ENCODE assay signal across 9 mouse cellular contexts in genomic region chr9:21758576-21759529, GRCm38 (mm10). TPM values are rescaled to one million over a fixed set of nuclear protein-coding genes. Genes with fewer than 3 reads are reported as not detected.
DNase-seq lines count a peak whose midpoint lies in the region; ATAC-seq and TF ChIP-seq lines count a peak whose summit lies in the region.
"Had no signal": no experiment of that assay in that cellular context is flagged by ENCODE, and none has a peak within 500 bp of the region (broad histone marks: within the 10 kb centered on the region; RNA-seq: fewer than 3 reads in every experiment).

No protein-coding gene starts in this region.

- no peaks in the 10 kb centered on the region for H3K9me3 ChIP-seq in heart, embryonic 12.5 days (replicated peaks)
- no peaks in the 10 kb centered on the region for H3K9me3 ChIP-seq in G1E (replicated peaks)
- no peaks in the 10 kb centered on the region for H3K9me3 ChIP-seq in hindbrain, embryonic 10.5 days

- peak overlapping the region; percentile 89 for H3K4me3 ChIP-seq in heart, embryonic 12.5 days
- H3K4me3 ChIP-seq in G1E (ENCODE audit: low read depth, low read length), result peak overlapping the region; percentile 89
- H3K4me3 ChIP-seq in hindbrain, embryonic 10.5 days, result peak overlapping the region; percentile 92
- peak overlapping the region; percentile 59 for H3K4me3 ChIP-seq in macrophage (ENCODE audit: inconsistent target)

- H3K36me3 ChIP-seq in heart, embryonic 12.5 days, result peaks cover 22% of the 10 kb centered on the region
- H3K36me3 ChIP-seq in G1E (replicated peaks) (peaks cover 53% of the 10 kb centered on the region), macrophage (ENCODE audit: inconsistent target) (no peaks in the 10 kb centered on the region)
- peaks cover 42% of the 10 kb centered on the region for H3K36me3 ChIP-seq in hindbrain, embryonic 10.5 days

- no peak for DNase-seq in heart, adult 8-10 months (ENCODE audit: low spot score)
- DNase-seq in G1E (ENCODE audit: low spot score), result no peak
- DNase-seq in hindbrain, embryonic 10.5 days (ENCODE audit: low spot score), result no peak
- no peak for DNase-seq in urinary bladder, adult 18-20 months (ENCODE audit: low spot score in 2 of 2)
- DNase-seq in urinary bladder, adult 2 months (ENCODE audit: low spot score), result no peak
- DNase-seq: lung, postnatal 14 days had no signal

- H3K9ac ChIP-seq in heart, embryonic 12.5 days, result peak overlapping the region; percentile 78

- no peak for TF ChIP-seq CTCF in G1E (IDR thresholded peaks at IDR 0.05; ENCODE audit: low read depth, low read length)

- H3K4me1 ChIP-seq in heart, embryonic 12.5 days (replicated peaks), result peaks cover 45% of the 10 kb centered on the region
- H3K4me1 ChIP-seq in G1E (ENCODE audit: insufficient read depth, low read depth, low read length), result peaks cover 52% of the 10 kb centered on the region
- H3K4me1 ChIP-seq in hindbrain, embryonic 10.5 days (replicated peaks), result peaks cover 15% of the 10 kb centered on the region

- no peaks in the 10 kb centered on the region for H3K79me2 ChIP-seq in macrophage (ENCODE audit: inconsistent target)

- H3K27ac ChIP-seq in heart, embryonic 12.5 days (ENCODE audit: poor library complexity, severe bottlenecking), result no peak overlapping the region
- H3K27ac ChIP-seq in hindbrain, embryonic 10.5 days, result peak overlapping the region; percentile 95
- no peak overlapping the region for H3K27ac ChIP-seq in macrophage

- no peaks in the 10 kb centered on the region for H3K27me3 ChIP-seq in heart, embryonic 12.5 days (replicated peaks)
- no peaks in the 10 kb centered on the region for H3K27me3 ChIP-seq in G1E (ENCODE audit: insufficient read depth, low read length)
- no peaks in the 10 kb centered on the region for H3K27me3 ChIP-seq in hindbrain, embryonic 10.5 days (ENCODE audit: insufficient read depth, poor library complexity, severe bottlenecking)

- 59% methylated on average over 14 of the region's 14 CpGs for WGBS in heart, embryonic 12.5 days
- WGBS in hindbrain, embryonic 10.5 days, result 62% methylated on average over 14 of the region's 14 CpGs
- 85% methylated on average over 14 of the region's 14 CpGs for WGBS in macrophage (ENCODE audit: missing documents)

- no peak for ATAC-seq in heart, embryonic 12.5 days (ENCODE audit: insufficient number of reproducible peaks, low FRiP score)
- ATAC-seq in G1E (ENCODE audit: extremely low read depth, insufficient number of reproducible peaks, low FRiP score, poor library complexity, severe bottlenecking), result no peak
- no peak for ATAC-seq in megakaryocyte-erythroid progenitor cell, adult 5-6 weeks (replicated peaks; ENCODE audit: low FRiP score, low TSS enrichment, poor library complexity, severe bottlenecking)

- H3K4me2 ChIP-seq in heart, embryonic 12.5 days, result peak overlapping the region; percentile 77

RNA-seq across cellular contexts. Expression of gene Spc24, which starts 1.2 kb away (rescaled TPM):
- 84.5 and 86.8 TPM in 2 replicates for polyA plus RNA-seq in heart, embryonic 12.5 days (2016; fragmentation: Nextera tagmentation; extraction: Ambion mirVana)
- total RNA-seq in heart, adult 8-10 months (2022), result 1 to 10 TPM; 5.6 to 8.6 (median 7.7) TPM
- total RNA-seq in G1E (2014; fragmentation: Nextera tagmentation) (49.8 and 61.5 TPM in 2 replicates), G1E (2017) (91.2 and 126 TPM in 2 replicates)
- polyA plus RNA-seq in G1E (2012) (116 and 128 TPM in 2 replicates), macrophage (2018) (0.45 to 5.8 TPM (median 3.0 TPM) in 3 replicates)
- polyA plus RNA-seq in hindbrain, embryonic 10.5 days (2016; fragmentation: Nextera tagmentation; extraction: Ambion mirVana), result 132 and 165 TPM in 2 replicates
- total RNA-seq in macrophage (2018; cell fraction: chromatin; rRNA removed), result 1 to 10 TPM in 11 of 26 experiments, under 1 TPM in 4, not detected in 11; 0.53 to 4.3 (median 1.8) TPM
- 1 to 10 TPM in 9 of 26 experiments, under 1 TPM in 17; 0.28 to 2.4 (median 0.89) TPM for total RNA-seq in macrophage (2018; cell fraction: cytosol; rRNA removed)
- total RNA-seq in macrophage (2018; cell fraction: nucleus; rRNA removed), result 1 to 10 TPM in 7 of 26 experiments, under 1 TPM in 9, not detected in 10; 0.45 to 9.6 (median 0.94) TPM
- total RNA-seq in megakaryocyte-erythroid progenitor cell, adult 5-6 weeks (2014; fragmentation: Nextera tagmentation), result 49.0 and 79.0 TPM in 2 replicates
- total RNA-seq in megakaryocyte-erythroid progenitor cell, adult 5-6 weeks (2017), result 77.1 and 107 TPM in 2 replicates
- 2.4 and 3.0 TPM in 2 replicates for polyA plus RNA-seq in urinary bladder, adult 2 months (2012; rRNA removed)

RNA-seq across cellular contexts. Expression of gene Ldlr, which starts 35.6 kb away (rescaled TPM):
- 26.0 and 30.8 TPM in 2 replicates for polyA plus RNA-seq in heart, embryonic 12.5 days (2016; fragmentation: Nextera tagmentation; extraction: Ambion mirVana)
- total RNA-seq in heart, adult 8-10 months (2022), result 1 to 10 TPM; 2.3 to 3.8 (median 3.0) TPM
- 17.4 and 21.9 TPM in 2 replicates for total RNA-seq in G1E (2014; fragmentation: Nextera tagmentation)
- total RNA-seq in G1E (2017), result 52.1 and 55.9 TPM in 2 replicates
- 27.8 and 37.5 TPM in 2 replicates for polyA plus RNA-seq in G1E (2012)
- 51.1 and 55.1 TPM in 2 replicates for polyA plus RNA-seq in hindbrain, embryonic 10.5 days (2016; fragmentation: Nextera tagmentation; extraction: Ambion mirVana)
- 100 to 1,000 TPM; 108 to 214 (median 161) TPM for total RNA-seq in macrophage (2018; cell fraction: chromatin; rRNA removed)
- total RNA-seq in macrophage (2018; cell fraction: cytosol; rRNA removed), result 100 to 1,000 TPM in 6 of 26 experiments, 10 to 100 TPM in 20; 63.5 to 122 (median 86.1) TPM
- total RNA-seq in macrophage (2018; cell fraction: nucleus; rRNA removed), result 100 to 1,000 TPM; 124 to 340 (median 182) TPM
- 29.9 to 80.2 TPM (median 62.2 TPM) in 3 replicates for polyA plus RNA-seq in macrophage (2018)
- total RNA-seq in megakaryocyte-erythroid progenitor cell, adult 5-6 weeks (2014; fragmentation: Nextera tagmentation), result 8.4 and 14.8 TPM in 2 replicates
- total RNA-seq in megakaryocyte-erythroid progenitor cell, adult 5-6 weeks (2017), result 11.5 and 13.9 TPM in 2 replicates
- polyA plus RNA-seq in urinary bladder, adult 2 months (2012; rRNA removed), result 29.2 and 35.7 TPM in 2 replicates

RNA-seq across cellular contexts. Expression of gene Kank2, which starts 39.7 kb away (rescaled TPM):
- 18.9 and 19.9 TPM in 2 replicates for polyA plus RNA-seq in heart, embryonic 12.5 days (2016; fragmentation: Nextera tagmentation; extraction: Ambion mirVana)
- total RNA-seq in heart, adult 8-10 months (2022), result 10 to 100 TPM; 64.2 to 67.2 (median 65.6) TPM
- not detected in 2 replicates for total RNA-seq in G1E (2014; fragmentation: Nextera tagmentation)
- total RNA-seq in G1E (2017), result under 0.01 TPM in 2 replicates
- not detected in 2 replicates for polyA plus RNA-seq in G1E (2012)
- polyA plus RNA-seq in hindbrain, embryonic 10.5 days (2016; fragmentation: Nextera tagmentation; extraction: Ambion mirVana), result 10.0 and 11.0 TPM in 2 replicates
- 1 to 10 TPM in 17 of 26 experiments, under 1 TPM in 8, not detected in 1; 0.20 to 7.2 (median 1.6) TPM for total RNA-seq in macrophage (2018; cell fraction: chromatin; rRNA removed)
- total RNA-seq in macrophage (2018; cell fraction: cytosol; rRNA removed), result 1 to 10 TPM; 1.3 to 7.3 (median 3.6) TPM
- 10 to 100 TPM in 1 of 26 experiments, 1 to 10 TPM in 24, under 1 TPM in 1; 0.89 to 10.2 (median 2.2) TPM for total RNA-seq in macrophage (2018; cell fraction: nucleus; rRNA removed)
- 5.1 to 8.4 TPM (median 5.6 TPM) in 3 replicates for polyA plus RNA-seq in macrophage (2018)
- total RNA-seq in megakaryocyte-erythroid progenitor cell, adult 5-6 weeks (2014; fragmentation: Nextera tagmentation), result 0.61 TPM in 1 of 2 replicates, not detected in the other
- 0.23 TPM in 1 of 2 replicates, not detected in the other for total RNA-seq in megakaryocyte-erythroid progenitor cell, adult 5-6 weeks (2017)
- polyA plus RNA-seq in urinary bladder, adult 2 months (2012; rRNA removed), result 44.6 and 77.0 TPM in 2 replicates

Comparison
In these comparisons a context has a peak if more than half of its experiments do, and no peak if none do; other contexts are left out.
1. RNA of gene Spc24, which starts 1.2 kb away (polyA plus RNA-seq): 132 to 165 TPM in hindbrain, embryonic 10.5 days, 116 to 128 TPM in G1E and 84.5 to 86.8 TPM in heart, embryonic 12.5 days; 0.45 to 5.8 TPM in macrophage and 2.4 to 3.0 TPM in urinary bladder, adult 2 months; every median in the first group is over 10 times any median in the second.
2. Peak in every context shown above with its lines, with median percentiles within 50 percentile points of each other: H3K4me3 ChIP-seq.